Mouse (Mus musculus): ENCODE measurements around the gene Lamp5. TPM values are rescaled to one million over a fixed set of nuclear protein-coding genes. Genes with fewer than 3 reads are reported as not detected.

The Lamp5 gene
- total and polyA plus RNA-seq, 3 experiments, result 0.16 TPM; not detected in 2

GRCm38 (mm10) chr2:136107597-136107996 is 55.6 kb downstream of the Lamp5 start:
- TF ChIP-seq GATA2 (IDR thresholded peaks at IDR 0.05; ENCODE audit: borderline replicate concordance, low read depth, low read length), result no peak
- no peak for TF ChIP-seq POLR2AphosphoS5 (IDR thresholded peaks at IDR 0.05; ENCODE audit: insufficient replicate concordance, low read depth, low read length)
- no peak for TF ChIP-seq GATA1 (IDR thresholded peaks at IDR 0.05; ENCODE audit: borderline replicate concordance, low read length)
- TF ChIP-seq TAL1 (conservative IDR thresholded peaks at IDR 0.05; ENCODE audit: low read depth, low read length), result no peak
- no peak for TF ChIP-seq CTCF (IDR thresholded peaks at IDR 0.05; ENCODE audit: low read depth, low read length)
- no peaks in the 10 kb centered on the region for H3K27me3 ChIP-seq (ENCODE audit: insufficient read depth, low read length)
- H3K9me3 ChIP-seq (replicated peaks), result peaks cover 16% of the 10 kb centered on the region
- H3K4me3 ChIP-seq (ENCODE audit: low read depth, low read length), result no peak overlapping the region
- ATAC-seq (ENCODE audit: extremely low read depth, insufficient number of reproducible peaks, low FRiP score, poor library complexity, severe bottlenecking) (no peak), DNase-seq (ENCODE audit: low spot score) (no peak)
- H3K36me3 ChIP-seq (replicated peaks), result no peaks in the 10 kb centered on the region
- H3K4me1 ChIP-seq (ENCODE audit: insufficient read depth, low read depth, low read length), result no peaks in the 10 kb centered on the region

- Histone ChIP-seq H3K9me3 (replicated peaks) (peaks cover 12% of the 10 kb centered on the region), H3K36me3 (replicated peaks) (no peaks in the 10 kb centered on the region), H3K4me1 (ENCODE audit: insufficient read depth, low read depth, low read length) (no peaks in the 10 kb centered on the region), H3K4me3 (ENCODE audit: low read depth, low read length) (no peak overlapping the region), H3K27me3 (ENCODE audit: insufficient read depth, low read length) (no peaks in the 10 kb centered on the region)
- DNase-seq (ENCODE audit: low spot score), result no peak
- no peak for TF ChIP-seq GATA1 (IDR thresholded peaks at IDR 0.05; ENCODE audit: borderline replicate concordance, low read length)
- ATAC-seq (ENCODE audit: extremely low read depth, insufficient number of reproducible peaks, low FRiP score, poor library complexity, severe bottlenecking), result no peak
Observed at GRCm38 (mm10) chr2:136108124-136109037, 56.3 kb downstream of the Lamp5 start.

GRCm38 (mm10) chr2:136109038-136109363 is 57.0 kb downstream of the Lamp5 start:
- DNase-seq (ENCODE audit: low spot score) (no peak), ATAC-seq (ENCODE audit: extremely low read depth, insufficient number of reproducible peaks, low FRiP score, poor library complexity, severe bottlenecking) (no peak)
- peaks cover 14% of the 10 kb centered on the region for H3K9me3 ChIP-seq (replicated peaks)
- TF ChIP-seq TAL1 (conservative IDR thresholded peaks at IDR 0.05; ENCODE audit: low read depth, low read length) (no peak), GATA2 (IDR thresholded peaks at IDR 0.05; ENCODE audit: borderline replicate concordance, low read depth, low read length) (no peak), CTCF (IDR thresholded peaks at IDR 0.05; ENCODE audit: low read depth, low read length) (no peak), GATA1 (IDR thresholded peaks at IDR 0.05; ENCODE audit: borderline replicate concordance, low read length) (no peak)
- H3K27me3 ChIP-seq (ENCODE audit: insufficient read depth, low read length), result no peaks in the 10 kb centered on the region
- H3K4me1 ChIP-seq (ENCODE audit: insufficient read depth, low read depth, low read length), result no peaks in the 10 kb centered on the region
- no peak overlapping the region for H3K4me3 ChIP-seq (ENCODE audit: low read depth, low read length)
- no peaks in the 10 kb centered on the region for H3K36me3 ChIP-seq (replicated peaks)

DNA sequence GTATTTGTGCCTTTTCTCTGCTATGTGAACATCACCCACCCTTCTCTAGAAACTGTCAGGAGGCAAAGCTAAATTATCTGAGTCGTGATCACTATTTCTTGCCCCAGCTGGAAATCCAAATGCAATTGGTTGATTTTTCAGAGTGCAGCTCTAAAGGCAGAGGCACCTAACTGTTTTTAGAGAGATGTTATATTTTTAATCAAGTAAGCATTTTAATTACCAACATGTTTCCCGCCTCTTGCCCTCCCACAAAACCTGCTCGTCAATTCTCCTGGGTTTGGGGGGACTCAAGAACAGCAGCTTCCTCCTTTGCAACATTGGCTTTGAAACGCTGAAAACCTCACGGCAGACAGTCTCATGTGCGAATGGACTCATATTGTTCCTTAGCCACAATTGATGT is 61.3 kb downstream of the Lamp5 start:
- ATAC-seq (ENCODE audit: extremely low read depth, insufficient number of reproducible peaks, low FRiP score, poor library complexity, severe bottlenecking) (no peak), DNase-seq (ENCODE audit: low spot score) (no peak)
- no peaks in the 10 kb centered on the region for H3K36me3 ChIP-seq (replicated peaks)
- no peak for TF ChIP-seq GATA1 (IDR thresholded peaks at IDR 0.05; ENCODE audit: borderline replicate concordance, low read length)
- no peak for TF ChIP-seq TAL1 (conservative IDR thresholded peaks at IDR 0.05; ENCODE audit: low read depth, low read length)
- no peak for TF ChIP-seq CTCF (IDR thresholded peaks at IDR 0.05; ENCODE audit: low read depth, low read length)
- TF ChIP-seq GATA2 (IDR thresholded peaks at IDR 0.05; ENCODE audit: borderline replicate concordance, low read depth, low read length), result no peak
- no peak for TF ChIP-seq POLR2AphosphoS5 (IDR thresholded peaks at IDR 0.05; ENCODE audit: insufficient replicate concordance, low read depth, low read length)
- H3K4me3 ChIP-seq (ENCODE audit: low read depth, low read length), result no peak overlapping the region
- H3K4me1 ChIP-seq (ENCODE audit: insufficient read depth, low read depth, low read length), result no peaks in the 10 kb centered on the region
- H3K27me3 ChIP-seq (ENCODE audit: insufficient read depth, low read length), result no peaks in the 10 kb centered on the region
- H3K9me3 ChIP-seq (replicated peaks), result peaks cover 21% of the 10 kb centered on the region

GRCm38 (mm10) chr2:136118006-136118405 is 66.0 kb downstream of the Lamp5 start:
- Histone ChIP-seq H3K4me1 (ENCODE audit: insufficient read depth, low read depth, low read length) (no peaks in the 10 kb centered on the region), H3K36me3 (replicated peaks) (no peaks in the 10 kb centered on the region), H3K27me3 (ENCODE audit: insufficient read depth, low read length) (no peaks in the 10 kb centered on the region), H3K9me3 (replicated peaks) (peaks cover 22% of the 10 kb centered on the region), H3K4me3 (ENCODE audit: low read depth, low read length) (no peak overlapping the region)
- DNase-seq (ENCODE audit: low spot score) (no peak), ATAC-seq (ENCODE audit: extremely low read depth, insufficient number of reproducible peaks, low FRiP score, poor library complexity, severe bottlenecking) (no peak)
- TF ChIP-seq CTCF (IDR thresholded peaks at IDR 0.05; ENCODE audit: low read depth, low read length), result no peak
- no peak for TF ChIP-seq GATA2 (IDR thresholded peaks at IDR 0.05; ENCODE audit: borderline replicate concordance, low read depth, low read length)
- no peak for TF ChIP-seq GATA1 (IDR thresholded peaks at IDR 0.05; ENCODE audit: borderline replicate concordance, low read length)
- TF ChIP-seq POLR2AphosphoS5 (IDR thresholded peaks at IDR 0.05; ENCODE audit: insufficient replicate concordance, low read depth, low read length), result no peak
- no peak for TF ChIP-seq TAL1 (conservative IDR thresholded peaks at IDR 0.05; ENCODE audit: low read depth, low read length)
